Mouse (Mus musculus): ENCODE data around the gene Kremen1. TPM values are rescaled to one million over a fixed set of nuclear protein-coding genes. Genes with fewer than 3 reads are reported as not detected.

Kremen1 gene
- total and polyA plus RNA-seq, 3 experiments: 5.0 to 11.8 (median 7.3) TPM

- Histone ChIP-seq H3K9ac (ENCODE audit: insufficient read depth, low read depth) (no peak overlapping the region), H3K27me3 (replicated peaks) (peaks cover 19% of the 10 kb centered on the region), H3K9me3 (replicated peaks; ENCODE audit: low read length) (peaks cover 18% of the 10 kb centered on the region), H3K4me1 (ENCODE audit: control insufficient read depth in 1 of 2, insufficient read depth in 2 of 2) (peaks cover 0 to 28% of the 10 kb centered on the region in 2 experiments; a peak in 2 of 4 replicates), H3K27ac (ENCODE audit: insufficient read depth, low read depth) (no peak overlapping the region), H3K79me2 (replicated peaks; ENCODE audit: control insufficient read depth, extremely low read depth, insufficient read depth, poor library complexity, severe bottlenecking) (no peaks in the 10 kb centered on the region), H3K4me3 (replicated peaks in 1 of 3; ENCODE audit: low read depth in 2 of 3, low read length in 2 of 3, poor library complexity in 1 of 3) (no peak overlapping the region), H3K36me3 (replicated peaks in 1 of 2; ENCODE audit: control insufficient read depth in 1 of 2, insufficient read depth in 1 of 2, low read length in 1 of 2) (no peaks in the 10 kb centered on the region), H3K4me2 (ENCODE audit: insufficient read depth, low read depth, poor library complexity, severe bottlenecking) (no peak overlapping the region)
- no peak for TF ChIP-seq CHD2 (IDR thresholded peaks at IDR 0.05; ENCODE audit: low read length)
- no peak for TF ChIP-seq EP300 (IDR thresholded peaks at IDR 0.05; ENCODE audit: low read length)
- no peak for TF ChIP-seq UBTF (IDR thresholded peaks at IDR 0.05; ENCODE audit: low read depth, low read length)
- no peak for DNase-seq (ENCODE audit: extremely low read depth)
- dilution Hi-C loops (cut with MboI; ENCODE audit: extremely low pct_ligation_motif_present, extremely low pct_unique_long_range_greater_than_20kb, low sequenced_read_pairs): no loop called here
- in situ Hi-C loops (cut with MboI; ENCODE audit: low pct_ligation_motif_present, low pct_unique_long_range_greater_than_20kb, low sequenced_read_pairs): loop anchor here (5.0 kb wide), 1 partner anchor 36 kb away; no protein-coding TSS in a partner anchor
These were observed 103.3 kb downstream of the Kremen1 start for GRCm38 (mm10) chr11:5158056-5158455.

GRCm38 (mm10) chr11:5154961-5155805 lies 106.2 kb downstream of the Kremen1 start:
- TF ChIP-seq MXI1 (IDR thresholded peaks at IDR 0.05; ENCODE audit: low read depth, low read length): no peak
- TF ChIP-seq HCFC1 (IDR thresholded peaks at IDR 0.05; ENCODE audit: low read depth, low read length): no peak
- in situ Hi-C loops (cut with MboI; ENCODE audit: low pct_ligation_motif_present, low pct_unique_long_range_greater_than_20kb, low sequenced_read_pairs): loop anchor here (5.0 kb wide), 1 partner anchor 33 kb away; no protein-coding TSS in a partner anchor
- no peak overlapping the region for H3K27ac ChIP-seq (ENCODE audit: insufficient read depth, low read depth)
- peaks cover 6 to 44% of the 10 kb centered on the region in 2 experiments for H3K4me1 ChIP-seq (ENCODE audit: control insufficient read depth in 1 of 2, insufficient read depth in 2 of 2)
- no peaks in the 10 kb centered on the region for H3K36me3 ChIP-seq (replicated peaks in 1 of 2; ENCODE audit: control insufficient read depth in 1 of 2, insufficient read depth in 1 of 2, low read length in 1 of 2)
- H3K9ac ChIP-seq (ENCODE audit: insufficient read depth, low read depth): no peak overlapping the region
- dilution Hi-C loops (cut with MboI; ENCODE audit: extremely low pct_ligation_motif_present, extremely low pct_unique_long_range_greater_than_20kb, low sequenced_read_pairs): no loop called here
- H3K4me2 ChIP-seq (ENCODE audit: insufficient read depth, low read depth, poor library complexity, severe bottlenecking): no peak overlapping the region
- no peak for DNase-seq (ENCODE audit: extremely low read depth)
- no peaks in the 10 kb centered on the region for H3K79me2 ChIP-seq (replicated peaks; ENCODE audit: control insufficient read depth, extremely low read depth, insufficient read depth, poor library complexity, severe bottlenecking)
- peaks cover 21% of the 10 kb centered on the region for H3K27me3 ChIP-seq (replicated peaks)
- H3K9me3 ChIP-seq (replicated peaks; ENCODE audit: low read length): peaks cover 8% of the 10 kb centered on the region
- no peak overlapping the region for H3K4me3 ChIP-seq (replicated peaks in 1 of 3; ENCODE audit: low read depth in 2 of 3, low read length in 2 of 3, poor library complexity in 1 of 3)

GRCm38 (mm10) chr11:5151680-5152337 lies 109.5 kb downstream of the Kremen1 start, which contains the start of gene Emid1:
Emid1 (minus strand) TSS chr11:5152257.
- no peaks in the 10 kb centered on the region for H3K79me2 ChIP-seq (replicated peaks; ENCODE audit: control insufficient read depth, extremely low read depth, insufficient read depth, poor library complexity, severe bottlenecking)
- DNase-seq (ENCODE audit: extremely low read depth): no peak
- H3K27ac ChIP-seq (ENCODE audit: insufficient read depth, low read depth): no peak within 1 kb of the TSS
- H3K27me3 ChIP-seq (replicated peaks): peaks cover 13% of the 10 kb centered on the region
- H3K36me3 ChIP-seq (replicated peaks in 1 of 2; ENCODE audit: control insufficient read depth in 1 of 2, insufficient read depth in 1 of 2, low read length in 1 of 2): no peaks in the 10 kb centered on the region
- H3K4me2 ChIP-seq (ENCODE audit: insufficient read depth, low read depth, poor library complexity, severe bottlenecking): peak within 1 kb of the TSS; percentile 53
- dilution Hi-C loops (cut with MboI; ENCODE audit: extremely low pct_ligation_motif_present, extremely low pct_unique_long_range_greater_than_20kb, low sequenced_read_pairs) (no loop called here), in situ Hi-C loops (cut with MboI; ENCODE audit: low pct_ligation_motif_present, low pct_unique_long_range_greater_than_20kb, low sequenced_read_pairs) (no loop called here)
- no peaks in the 10 kb centered on the region for H3K9me3 ChIP-seq (replicated peaks; ENCODE audit: low read length)
- no peak within 1 kb of the TSS for H3K4me3 ChIP-seq (replicated peaks in 1 of 3; ENCODE audit: low read depth in 2 of 3, low read length in 2 of 3, poor library complexity in 1 of 3)
- TF ChIP-seq POLR2AphosphoS2 (IDR thresholded peaks at IDR 0.05; ENCODE audit: low read depth, low read length) (no peak), CHD1 (IDR thresholded peaks at IDR 0.05; ENCODE audit: low read depth, low read length) (no peak), RAD21 (IDR thresholded peaks at IDR 0.05; ENCODE audit: low read depth, low read length) (no peak), MAX (IDR thresholded peaks at IDR 0.05; ENCODE audit: low read length) (no peak), CHD2 (IDR thresholded peaks at IDR 0.05; ENCODE audit: low read length) (no peak), JUN (IDR thresholded peaks at IDR 0.05; ENCODE audit: insufficient read depth, low read depth, low read length) (no peak), MEF2A (IDR thresholded peaks at IDR 0.05; ENCODE audit: borderline replicate concordance, low read depth, low read length) (no peak), EP300 (IDR thresholded peaks at IDR 0.05; ENCODE audit: low read length) (no peak), CTCF (conservative IDR thresholded peaks at IDR 0.05 in 1 of 2, IDR thresholded peaks at IDR 0.05 in 1 of 2; ENCODE audit: low read depth in 2 of 2, low read length in 2 of 2) (no peak), MAZ (IDR thresholded peaks at IDR 0.05; ENCODE audit: low read depth, low read length) (no peak)
- H3K4me1 ChIP-seq (ENCODE audit: control insufficient read depth in 1 of 2, insufficient read depth in 2 of 2): peaks cover 14 to 52% of the 10 kb centered on the region in 2 experiments
- no peak within 1 kb of the TSS for H3K9ac ChIP-seq (ENCODE audit: insufficient read depth, low read depth)

Data from CH12.LX (cell line).